Mouse (Mus musculus) Patski (cell line): ENCODE data around the gene Ppfibp2. TPM values are rescaled to one million over a fixed set of nuclear protein-coding genes. Genes with fewer than 3 reads are reported as not detected.
A peak's percentile ranks its signal among the peaks of the same experiment; 100 is the strongest.

Source experiments
- ATAC-seq: fragments of 100-300 bp; one replicate; pipeline ENCODE4 v1.8.0; 2021
- CTCF ChIA-PET: fragments of 350-600 bp; sonication (Branson Sonifier 250); formaldehyde crosslinking; loops from one replicate; lab custom pipeline; 2022; ENCODE audit warnings: inconsistent platforms; lab: Charles Lee
- POLR2A ChIA-PET: fragments of 350-600 bp; sonication (Branson Sonifier 250); formaldehyde crosslinking; loops from one replicate; lab custom pipeline; 2022; ENCODE audit warnings: antibody characterized with exemption, inconsistent platforms; lab: Charles Lee
- DNase-seq: peaks from one replicate; pipeline ENCODE4 v3.0.0-alpha.2; 2011; ENCODE audit warnings: low read depth, low spot score
- H3K27me3 ChIP-seq: fragments of 371-371 bp; one replicate; pipeline ENCODE4 v1.5.1; 2021
- CTCF ChIP-seq: fragments of 100-300 bp; IDR thresholded peaks from one replicate; pipeline ENCODE4 v1.5.1; 2021
- in situ Hi-C: fragments of 300-500 bp; cut with MboI; formaldehyde crosslinking; loops from 3 replicates; pipeline ENCODE4 v1.11.1; 2018; ENCODE audit warnings: low pct_unique_long_range_greater_than_20kb, mixed read lengths
- polyA plus RNA-seq: library from polyadenylated mRNA; unstranded; gene quantifications from one replicate; pipeline ENCODE4 v1.2.3, GENCODE M21; 2021

Ppfibp2 gene
- polyA plus RNA-seq, 1 experiment from 2014 or later, result 1.4 TPM

DNA sequence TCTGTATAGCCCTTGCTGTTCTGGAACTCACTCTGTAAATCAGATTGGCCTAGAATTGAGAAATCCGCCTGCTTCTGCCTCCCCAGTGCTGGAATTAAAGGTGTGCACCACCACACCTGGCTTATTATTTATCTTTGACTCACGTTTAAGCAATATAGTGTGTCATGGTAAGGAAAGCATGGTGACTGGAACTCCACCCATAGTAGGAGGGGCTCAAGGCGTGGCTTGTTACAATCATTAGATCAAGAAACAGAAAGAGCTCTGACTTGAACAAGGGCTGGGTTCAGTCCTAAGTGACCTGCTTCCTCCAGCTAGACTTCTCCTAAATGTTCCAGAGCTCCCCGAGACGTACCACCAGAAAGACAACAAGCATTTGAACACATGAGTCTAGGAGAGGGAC, 105.6 kb downstream of the Ppfibp2 start:
- DNase-seq (no peak), ATAC-seq (no peak)
- CTCF ChIA-PET, result no interaction called here
- H3K27me3 ChIP-seq, result no peaks in the 10 kb centered on the region
- in situ Hi-C loops, result no loop called here
- POLR2A ChIA-PET, result interaction anchor here (0.6 kb wide), 1 partner anchor 38 kb away, joined by 3 read pairs; no protein-coding TSS in a partner anchor
- no peak for TF ChIP-seq CTCF

DNA sequence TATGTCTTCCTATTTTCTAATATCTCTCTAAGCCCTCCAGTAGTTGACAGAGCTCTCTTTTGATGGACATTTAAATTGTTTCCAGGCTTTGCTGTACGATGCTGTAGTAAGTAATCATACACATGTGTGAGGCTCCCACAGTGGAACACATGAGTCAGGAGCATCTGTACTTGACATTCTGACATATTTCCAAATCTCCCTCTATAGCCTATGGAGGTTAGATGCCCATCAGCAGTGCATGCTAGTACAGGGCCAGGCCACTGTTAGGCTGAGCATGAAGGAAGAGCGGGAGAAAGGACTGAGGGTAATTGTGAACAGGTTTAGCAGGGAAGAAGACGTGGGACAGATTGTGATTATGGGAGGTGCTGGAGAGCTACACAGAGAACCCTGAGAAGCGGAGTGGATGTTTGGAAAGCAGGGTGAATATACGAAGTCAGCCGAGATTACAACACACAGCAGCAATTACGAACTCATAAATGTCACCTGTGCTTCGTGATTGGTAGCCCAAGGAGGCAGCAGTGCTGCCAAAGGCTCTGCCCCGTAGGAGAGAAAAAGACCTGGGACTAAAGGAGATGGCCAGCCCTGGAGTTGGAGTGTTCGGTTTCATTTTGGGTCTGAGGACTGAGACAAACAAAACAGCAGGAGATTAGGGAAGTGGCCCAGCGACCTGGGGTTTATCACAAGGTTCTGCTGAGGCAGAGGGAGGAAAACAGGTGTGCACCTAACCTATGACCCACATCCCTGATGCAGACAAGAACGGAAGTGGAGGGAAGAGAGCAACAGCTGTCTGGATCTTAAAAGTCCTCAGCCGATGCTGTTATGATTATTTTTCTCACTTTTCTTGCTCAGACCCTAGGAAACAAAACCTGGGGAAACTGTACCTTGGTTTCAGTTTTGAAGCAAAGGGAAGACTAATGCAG, 107.7 kb downstream of the Ppfibp2 start:
- ChIA-PET POLR2A (no interaction called here), CTCF (no interaction called here)
- ATAC-seq, result no peak
- in situ Hi-C loops, result no loop called here
- no peaks in the 10 kb centered on the region for H3K27me3 ChIP-seq
- no peak for DNase-seq
- TF ChIP-seq CTCF, result no peak

DNA sequence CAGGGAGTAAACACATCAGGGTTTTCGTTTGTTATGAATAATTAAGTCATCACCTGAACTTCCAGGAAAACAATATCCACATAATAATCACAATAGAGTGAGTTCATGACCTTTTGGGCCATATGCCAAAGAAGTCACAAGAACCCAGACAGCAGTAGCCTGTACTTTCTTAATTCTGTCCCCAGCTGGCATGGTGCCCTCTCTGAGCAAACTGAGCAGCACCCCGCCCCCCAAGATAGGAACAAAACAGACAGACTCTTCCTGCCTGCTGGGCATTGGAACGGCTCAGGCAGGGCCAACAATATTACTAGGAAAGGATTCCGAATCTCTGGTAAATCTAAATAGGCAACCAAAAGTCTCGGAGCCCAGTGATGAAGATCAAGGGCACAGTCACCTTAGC, 110.9 kb downstream of the Ppfibp2 start:
- POLR2A ChIA-PET, result no interaction called here

GRCm38 (mm10) chr7:107707650-107708049, 112.6 kb downstream of the Ppfibp2 start:
- CTCF ChIA-PET, result interaction anchor here (1.2 to 2.1 kb wide), 3 partner anchors 9 to 46 kb away, joined by 3 to 12 read pairs (median 5); no protein-coding TSS in a partner anchor
- DNase-seq, result peak; percentile 31
- no peaks in the 10 kb centered on the region for H3K27me3 ChIP-seq
- ATAC-seq, result peak; percentile 81
- POLR2A ChIA-PET, result no interaction called here
- TF ChIP-seq CTCF, result no peak
- in situ Hi-C loops, result no loop called here

More for the DNA sequence above, 110.9 kb downstream of the Ppfibp2 start:
- no peaks in the 10 kb centered on the region for H3K27me3 ChIP-seq
- CTCF ChIA-PET, result no interaction called here
- no peak for TF ChIP-seq CTCF
- ATAC-seq (no peak), DNase-seq (no peak)
- in situ Hi-C loops, result no loop called here

DNA sequence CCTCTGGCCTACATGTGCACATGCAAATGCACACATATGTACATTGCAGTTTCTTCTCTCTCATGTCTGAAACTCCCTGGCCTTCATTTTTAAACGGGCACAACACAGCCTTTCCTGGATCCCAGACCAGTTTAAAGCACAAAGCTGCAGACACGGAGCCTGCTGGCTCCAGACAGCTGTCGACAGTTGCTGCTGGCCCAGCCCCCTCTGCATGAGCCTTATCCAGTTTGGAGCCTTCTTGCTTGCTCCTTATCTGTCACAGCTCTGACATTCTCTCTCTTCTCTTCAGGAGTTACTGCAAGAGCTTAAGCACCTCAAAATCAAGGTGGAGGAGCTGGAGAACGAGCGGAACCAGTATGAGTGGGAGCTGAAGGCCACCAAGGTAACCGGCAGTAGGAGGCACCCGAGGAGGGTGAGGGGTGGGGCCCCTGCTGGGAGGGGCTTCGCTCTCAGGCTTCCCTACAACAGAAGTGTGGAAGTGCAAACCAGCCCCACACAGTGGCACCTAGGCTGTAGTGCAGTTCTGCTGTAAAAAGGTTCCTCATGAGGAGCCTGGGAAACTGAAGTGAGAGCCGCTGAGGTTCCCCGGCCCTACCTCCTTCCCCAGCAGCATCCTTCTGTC, 113.6 kb downstream of the Ppfibp2 start:
- no peak for DNase-seq

DNA sequence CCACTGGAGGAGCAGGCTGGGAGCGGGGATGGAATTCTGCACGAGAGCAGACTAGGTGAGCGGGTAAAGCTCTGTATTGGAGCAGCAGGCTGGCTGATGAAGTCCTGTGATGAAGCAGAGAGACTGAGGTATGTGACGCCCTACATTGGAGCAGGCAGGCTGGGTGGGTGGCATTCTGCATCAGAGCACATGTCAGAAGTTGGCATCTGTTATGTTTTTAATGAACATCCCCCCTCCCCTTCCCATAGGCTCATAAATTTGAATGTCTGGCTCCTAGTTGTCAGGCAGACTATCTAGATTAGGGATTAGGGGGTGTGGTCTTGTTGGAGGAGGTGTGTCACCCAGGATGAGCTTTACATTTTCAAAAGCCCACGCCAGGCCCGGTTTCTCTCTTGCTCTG, 117.7 kb downstream of the Ppfibp2 start:
- ATAC-seq, result no peak
- no peaks in the 10 kb centered on the region for H3K27me3 ChIP-seq
- no peak for TF ChIP-seq CTCF
- in situ Hi-C loops, result no loop called here
- CTCF ChIA-PET, result interaction anchor here (1.1 to 2.0 kb wide), 2 partner anchors 23 to 51 kb away, joined by 3 to 4 read pairs; no protein-coding TSS in a partner anchor
- no peak for DNase-seq
- POLR2A ChIA-PET, result no interaction called here

More for the DNA sequence above, 113.6 kb downstream of the Ppfibp2 start:
- H3K27me3 ChIP-seq, result no peaks in the 10 kb centered on the region
- ChIA-PET POLR2A (no interaction called here), CTCF (interaction anchor here (1.2 to 2.1 kb wide), 4 partner anchors 8 to 70 kb away, joined by 3 to 12 read pairs (median 5); no protein-coding TSS in a partner anchor)
- peak; percentile 60 for ATAC-seq
- peak; percentile 33 for TF ChIP-seq CTCF
- in situ Hi-C loops, result no loop called here

- in situ Hi-C loops, result no loop called here
- ATAC-seq (no peak), DNase-seq (no peak)
- ChIA-PET POLR2A (no interaction called here), CTCF (interaction anchor here (1.7 kb wide), 1 partner anchor 17 kb away, joined by 4 read pairs; no protein-coding TSS in a partner anchor)
- no peaks in the 10 kb centered on the region for H3K27me3 ChIP-seq
- TF ChIP-seq CTCF, result no peak
These were observed 119.1 kb downstream of the Ppfibp2 start for GRCm38 (mm10) chr7:107714067-107714466.

- no peak for TF ChIP-seq CTCF
- DNase-seq (no peak), ATAC-seq (no peak)
- in situ Hi-C loops, result no loop called here
- ChIA-PET CTCF (interaction anchor here (1.4 kb wide), 1 partner anchor 50 kb away, joined by 4 read pairs; no protein-coding TSS in a partner anchor), POLR2A (no interaction called here)
- no peaks in the 10 kb centered on the region for H3K27me3 ChIP-seq
These were observed 125.8 kb downstream of the Ppfibp2 start for GRCm38 (mm10) chr7:107720771-107721170.

DNA sequence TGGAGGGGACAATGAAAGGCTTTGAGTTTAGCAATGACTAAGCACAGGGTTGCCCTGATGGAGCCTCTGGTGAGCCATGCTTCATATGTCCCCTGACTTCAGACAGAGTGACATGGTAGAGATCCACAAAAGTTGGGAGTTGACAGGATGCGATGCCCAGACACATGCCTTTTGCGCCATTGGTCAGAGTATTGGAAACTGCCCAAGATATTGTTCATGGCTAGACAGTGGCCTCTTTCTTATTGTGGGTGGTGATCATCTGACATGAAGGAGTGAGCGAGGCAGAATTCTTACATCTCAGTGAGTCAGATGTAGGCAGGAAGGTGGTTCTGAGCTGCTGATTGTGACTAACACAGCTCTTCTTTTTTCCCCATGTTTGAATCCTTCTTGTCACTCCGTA, 127.5 kb downstream of the Ppfibp2 start:
- no peaks in the 10 kb centered on the region for H3K27me3 ChIP-seq
- ATAC-seq, result no peak
- in situ Hi-C loops, result no loop called here
- ChIA-PET CTCF (interaction anchor here (1.7 kb wide), 1 partner anchor 61 kb away, joined by 3 read pairs; no protein-coding TSS in a partner anchor), POLR2A (no interaction called here)
- TF ChIP-seq CTCF, result no peak
- DNase-seq, result no peak

GRCm38 (mm10) chr7:107727538-107727937, 132.5 kb downstream of the Ppfibp2 start:
- no peak for ATAC-seq
- CTCF ChIA-PET, result interaction anchor here (0.7 to 2.2 kb wide), 3 partner anchors 11 to 66 kb away, joined by 3 to 8 read pairs (median 3); no protein-coding TSS in a partner anchor
- no peak for DNase-seq
- no peak for TF ChIP-seq CTCF
- POLR2A ChIA-PET, result no interaction called here
- H3K27me3 ChIP-seq, result no peaks in the 10 kb centered on the region
- in situ Hi-C loops, result no loop called here
